Mouse (Mus musculus) intestine, postnatal 0 days (tissue): ENCODE measurements at regions not wholly inside any gene's neighbourhood (a gene's known extent, or its start where the extent isn't known, plus 50 kb on each side); places are given as distances from the start of the nearest gene placed in this dataset.

Source experiments
- ATAC-seq: fragments of 200-750 bp; cut with Nextera tagmentation; 2 replicates; pipeline ENCODE4 v1.8.0; 2017; ENCODE audit warnings: mild to moderate bottlenecking, moderate TSS enrichment, moderate library complexity
- H3K27ac ChIP-seq: fragments of 300-500 bp; sonication (generic); 2 replicates; pipeline ENCODE4 v1.5.1; 2014; ENCODE audit warnings: mild to moderate bottlenecking, low read depth, low read length, moderate library complexity
- H3K27me3 ChIP-seq: fragments of 300-500 bp; sonication (generic); replicated peaks from 2 replicates; pipeline ENCODE4 v1.6.1; 2014; ENCODE audit warnings: low read length, mixed read lengths; ENCODE audit not compliant: control insufficient read depth, insufficient read depth
- H3K36me3 ChIP-seq: fragments of 300-500 bp; sonication (generic); 2 replicates; pipeline ENCODE4 v1.6.1; 2014; ENCODE audit warnings: mild to moderate bottlenecking, moderate library complexity; ENCODE audit not compliant: control insufficient read depth, insufficient read depth
- H3K4me1 ChIP-seq: fragments of 300-500 bp; sonication (generic); replicated peaks from 2 replicates; pipeline ENCODE4 v1.6.1; 2014; ENCODE audit warnings: antibody characterized with exemption, low read length, mixed read lengths; ENCODE audit not compliant: control insufficient read depth, insufficient read depth
- H3K4me2 ChIP-seq: fragments of 300-500 bp; sonication (generic); replicated peaks from 2 replicates; pipeline ENCODE4 v1.6.1; 2014; ENCODE audit warnings: low read depth, mild to moderate bottlenecking, moderate library complexity
- H3K4me3 ChIP-seq: fragments of 300-500 bp; sonication (generic); 2 replicates; pipeline ENCODE4 v1.5.1; 2014; ENCODE audit warnings: low read depth, low read length
- H3K9ac ChIP-seq: fragments of 300-500 bp; sonication (generic); 2 replicates; pipeline ENCODE4 v1.6.1; 2014; ENCODE audit warnings: mild to moderate bottlenecking, low read depth, low read length
- H3K9me3 ChIP-seq: fragments of 300-500 bp; sonication (generic); 2 replicates; pipeline ENCODE4 v1.6.1; 2016; ENCODE audit warnings: mixed run types; ENCODE audit not compliant: control insufficient read depth
- CTCF ChIP-seq: sonication (generic); IDR thresholded peaks from 2 replicates; pipeline ENCODE4 v1.5.1; 2016; ENCODE audit warnings: low read depth, mild to moderate bottlenecking, control low read depth, antibody characterized with exemption, moderate library complexity
- WGBS: fragments of 180-500 bp; shearing (Covaris S2); extraction: QIAGEN DNeasy Blood & Tissue Kit; methylation state at CpG from one replicate; pipeline ENCODE4 v1.1.7; 2014; 5-methylcytosine and 5-hydroxymethylcytosine counted together

DNA sequence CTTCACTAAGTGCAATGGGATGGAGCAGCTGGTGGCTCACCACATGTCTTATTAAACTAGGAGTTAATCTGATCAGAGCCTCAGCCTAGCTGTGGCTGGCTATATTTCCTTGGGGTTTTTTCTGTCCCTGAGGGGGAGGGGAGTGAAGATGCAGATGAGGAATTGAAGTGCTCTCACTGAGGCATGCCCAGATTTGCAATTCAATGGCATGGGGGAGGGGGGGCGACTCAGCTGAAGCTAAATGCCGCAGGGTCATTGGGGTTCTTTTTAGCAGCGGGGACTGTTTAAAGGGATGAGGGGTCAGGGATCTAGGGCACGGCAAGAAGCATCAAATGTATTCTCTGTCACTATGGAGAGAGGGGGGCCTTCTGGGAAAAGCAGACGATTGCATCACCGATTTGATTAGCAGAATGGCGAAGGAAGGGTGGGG lies 235.1 kb upstream of the Gap43 start:
- Histone ChIP-seq H3K4me2 (no peak overlapping the region), H3K27me3 (no peaks in the 10 kb centered on the region), H3K4me1 (no peaks in the 10 kb centered on the region), H3K36me3 (no peaks in the 10 kb centered on the region), H3K9me3 (no peaks in the 10 kb centered on the region), H3K27ac (no peak overlapping the region), H3K9ac (no peak overlapping the region), H3K4me3 (no peak overlapping the region)
- no peak for ATAC-seq
- 12% methylated on average over 7 of the region's 7 CpGs for WGBS
- no peak for TF ChIP-seq CTCF

DNA sequence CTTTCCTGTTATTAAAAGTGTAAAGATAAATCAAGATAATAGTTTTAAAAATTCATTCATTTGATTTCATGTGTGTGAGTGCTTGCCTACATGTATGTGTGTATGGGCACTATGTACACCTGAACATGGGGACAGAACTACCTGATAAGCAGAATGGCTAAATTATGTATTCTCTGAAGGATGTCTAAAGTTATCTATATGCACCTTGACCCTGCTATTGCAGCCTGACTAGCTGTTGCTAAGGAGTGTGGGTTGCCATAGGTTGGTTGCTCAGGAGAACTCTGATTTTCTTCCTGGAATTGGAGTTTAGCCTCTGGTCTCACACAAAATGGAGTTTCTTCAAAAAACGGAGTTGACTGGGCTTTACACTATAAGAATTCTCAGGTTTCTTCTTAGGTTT lies 234.5 kb upstream of the Gap43 start:
- WGBS = 38% methylated on average over 1 of the region's 1 CpGs
- Histone ChIP-seq H3K27ac (no peak overlapping the region), H3K9ac (no peak overlapping the region), H3K4me2 (no peak overlapping the region), H3K27me3 (no peaks in the 10 kb centered on the region), H3K9me3 (no peaks in the 10 kb centered on the region), H3K36me3 (no peaks in the 10 kb centered on the region), H3K4me1 (no peaks in the 10 kb centered on the region), H3K4me3 (no peak overlapping the region)
- ATAC-seq = no peak
- no peak for TF ChIP-seq CTCF

DNA sequence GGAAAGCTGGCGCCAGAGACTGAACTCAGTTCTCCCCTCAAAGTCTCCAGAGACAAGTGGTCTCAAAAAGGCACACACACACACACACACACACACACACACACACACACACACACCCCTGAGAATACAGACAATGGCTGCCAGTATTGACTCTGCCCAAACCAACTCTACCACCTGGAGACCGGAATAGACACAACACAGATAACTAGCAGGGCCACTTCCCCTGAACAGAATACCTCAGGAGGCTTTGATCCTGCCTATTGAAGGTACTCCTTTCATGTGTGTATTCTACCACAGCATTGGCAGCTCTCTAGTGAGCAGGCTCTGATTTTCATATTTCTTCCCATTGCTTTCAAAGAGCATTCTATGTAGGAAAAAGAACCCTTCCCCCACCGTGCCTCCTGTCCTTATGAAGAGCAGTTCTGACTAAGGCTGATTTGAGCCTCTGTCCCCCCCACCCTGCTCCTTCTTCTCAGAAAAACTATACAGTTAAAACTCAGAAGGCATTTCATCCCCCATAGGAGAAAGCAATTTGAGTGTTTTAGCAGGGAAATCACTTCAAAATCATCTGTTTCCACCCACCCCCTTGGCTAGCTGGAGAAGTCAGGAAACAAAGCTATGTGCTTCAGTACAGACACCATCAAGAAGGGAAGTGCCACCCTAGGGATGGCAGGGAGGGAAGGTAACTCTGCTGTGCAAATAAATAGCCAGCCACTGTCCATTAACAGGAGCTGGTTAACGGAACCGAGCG lies 230.0 kb upstream of the Gap43 start:
- no peaks in the 10 kb centered on the region for H3K4me1 ChIP-seq

DNA sequence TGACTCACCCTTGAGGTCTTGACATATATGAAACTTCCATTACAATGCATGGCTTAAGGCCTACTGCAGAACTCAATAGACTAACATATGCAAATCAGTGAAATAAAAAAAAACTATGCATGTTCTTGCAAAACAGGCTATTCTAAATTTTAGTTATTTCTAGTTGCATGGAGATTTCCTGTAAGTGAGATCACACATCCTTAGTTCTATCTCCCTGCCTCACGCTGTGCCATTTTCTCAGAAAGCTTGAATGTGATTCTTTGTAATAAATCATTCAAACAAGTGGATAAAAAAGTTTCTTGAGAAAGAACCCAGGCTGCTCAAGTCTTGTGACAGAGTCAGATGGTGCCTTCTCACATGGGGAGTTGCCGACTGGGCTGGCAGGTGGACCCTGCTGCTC lies 228.9 kb upstream of the Gap43 start:
- no peak overlapping the region for H3K9ac ChIP-seq
- 74% methylated on average over 2 of the region's 2 CpGs for WGBS
- no peaks in the 10 kb centered on the region for H3K36me3 ChIP-seq
- no peak overlapping the region for H3K4me2 ChIP-seq
- H3K27ac ChIP-seq = no peak overlapping the region
- ATAC-seq = no peak
- H3K4me1 ChIP-seq = no peaks in the 10 kb centered on the region
- H3K9me3 ChIP-seq = no peaks in the 10 kb centered on the region
- H3K4me3 ChIP-seq = no peak overlapping the region
- TF ChIP-seq CTCF = no peak
- no peaks in the 10 kb centered on the region for H3K27me3 ChIP-seq

More for the DNA sequence above, 230.0 kb upstream of the Gap43 start:
- 66% methylated on average over 6 of the region's 6 CpGs for WGBS
- no peak overlapping the region for H3K27ac ChIP-seq
- ATAC-seq = no peak
- H3K9ac ChIP-seq = no peak overlapping the region
- no peaks in the 10 kb centered on the region for H3K27me3 ChIP-seq
- H3K4me3 ChIP-seq = no peak overlapping the region
- no peaks in the 10 kb centered on the region for H3K36me3 ChIP-seq
- TF ChIP-seq CTCF = no peak
- no peak overlapping the region for H3K4me2 ChIP-seq
- H3K9me3 ChIP-seq = no peaks in the 10 kb centered on the region

DNA sequence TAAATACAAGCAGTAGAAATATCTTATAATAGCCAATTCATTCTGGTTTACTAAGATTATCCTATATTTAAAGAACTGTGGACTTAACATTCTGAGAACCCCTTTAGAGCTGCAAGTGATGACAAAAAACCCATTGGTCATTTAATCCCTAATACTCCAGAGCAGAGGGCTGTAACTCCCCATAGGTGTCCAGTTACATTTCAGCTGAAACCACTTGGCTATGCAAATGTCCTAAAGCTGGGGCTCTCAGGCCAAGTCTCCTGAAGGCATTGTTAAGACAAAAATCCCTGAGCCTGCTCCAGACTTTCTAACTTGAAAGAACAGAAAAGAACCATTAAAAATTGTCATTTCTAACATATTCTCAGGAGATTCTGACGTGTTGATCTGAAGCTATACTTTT lies 209.1 kb upstream of the Gap43 start:
- no peak for ATAC-seq
- Histone ChIP-seq H3K4me3 (no peak overlapping the region), H3K27me3 (no peaks in the 10 kb centered on the region), H3K9me3 (no peaks in the 10 kb centered on the region), H3K9ac (no peak overlapping the region), H3K4me2 (no peak overlapping the region), H3K36me3 (no peaks in the 10 kb centered on the region), H3K4me1 (no peaks in the 10 kb centered on the region), H3K27ac (no peak overlapping the region)
- no peak for TF ChIP-seq CTCF
- WGBS = 54% methylated on average over 1 of the region's 1 CpGs

DNA sequence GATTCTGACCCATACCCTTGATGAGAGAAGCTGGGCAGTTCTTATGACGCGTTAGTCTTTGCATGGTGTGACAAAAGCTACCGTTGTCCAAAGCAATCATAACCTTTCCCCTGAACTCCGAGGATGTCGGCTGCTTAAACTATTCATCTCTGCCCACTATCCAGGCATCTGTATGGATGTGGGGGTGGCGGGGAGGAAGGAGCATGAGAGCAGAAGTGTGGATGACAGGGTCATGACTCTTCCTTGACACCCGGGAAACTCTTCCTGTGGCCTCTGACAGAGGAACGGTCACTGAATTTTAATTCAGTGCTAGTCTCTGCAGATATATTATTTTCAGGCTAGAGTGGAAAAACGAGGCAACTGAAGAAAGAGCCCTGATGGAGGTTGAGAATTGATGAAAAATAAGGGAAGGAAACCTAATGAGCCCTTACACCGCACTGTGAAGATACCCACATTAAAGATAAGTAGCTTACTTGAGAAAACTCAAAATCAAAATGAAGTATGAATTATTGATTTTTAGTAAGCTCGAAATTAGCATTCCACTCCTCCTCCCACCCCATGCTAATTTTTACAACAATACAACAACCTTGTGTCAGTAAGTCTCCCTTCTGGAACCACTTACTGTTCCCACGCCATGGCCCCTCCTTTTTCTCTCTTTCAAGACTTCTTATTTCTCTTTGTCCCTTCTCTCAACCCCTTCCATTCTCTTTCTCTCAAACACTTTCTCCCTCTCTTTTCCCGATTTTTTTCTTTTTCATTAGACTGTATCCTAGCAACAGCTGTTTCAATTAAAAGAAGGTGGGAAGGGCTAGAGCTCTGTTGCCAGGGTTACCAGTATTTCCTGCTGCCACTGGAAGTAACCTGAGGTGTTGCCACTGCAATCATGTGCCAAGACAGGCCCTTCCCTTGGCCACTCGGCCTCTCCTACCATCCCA lies 206.0 kb upstream of the Gap43 start:
- Histone ChIP-seq H3K4me1 (no peaks in the 10 kb centered on the region), H3K36me3 (no peaks in the 10 kb centered on the region), H3K27me3 (no peaks in the 10 kb centered on the region), H3K9me3 (no peaks in the 10 kb centered on the region), H3K4me2 (no peak overlapping the region), H3K4me3 (no peak overlapping the region), H3K27ac (no peak overlapping the region), H3K9ac (no peak overlapping the region)
- 71% methylated on average over 14 of the region's 14 CpGs for WGBS
- TF ChIP-seq CTCF = no peak
- no peak for ATAC-seq
